Mouse (Mus musculus) hindbrain, embryonic 10.5 days (tissue): ENCODE results near the gene Hpcal1. TPM values are rescaled to one million over a fixed set of nuclear protein-coding genes. Genes with fewer than 3 reads are reported as not detected.

Experiments
- DNase-seq: peaks from one replicate; pipeline ENCODE4 v3.0.0-alpha.2; 2017; ENCODE audit warnings: low spot score
- H3K27ac ChIP-seq: fragments of 300-500 bp; sonication (generic); 2 replicates; pipeline ENCODE4 v1.5.1; 2016; ENCODE audit warnings: mild to moderate bottlenecking, moderate library complexity
- H3K27me3 ChIP-seq: fragments of 300-500 bp; sonication (generic); 2 replicates; pipeline ENCODE4 v1.6.1; 2016; ENCODE audit warnings: mild to moderate bottlenecking; ENCODE audit not compliant: poor library complexity, insufficient read depth, severe bottlenecking
- H3K36me3 ChIP-seq: fragments of 300-500 bp; sonication (generic); 2 replicates; pipeline ENCODE4 v1.6.1; 2016; ENCODE audit warnings: mild to moderate bottlenecking, moderate library complexity
- H3K4me1 ChIP-seq: fragments of 300-500 bp; sonication (generic); replicated peaks from 2 replicates; pipeline ENCODE4 v1.6.1; 2016; ENCODE audit warnings: mild to moderate bottlenecking
- H3K4me3 ChIP-seq: fragments of 300-500 bp; sonication (generic); 2 replicates; pipeline ENCODE4 v1.5.1; 2016; ENCODE audit warnings: mild to moderate bottlenecking, moderate library complexity
- H3K9me3 ChIP-seq: fragments of 300-500 bp; sonication (generic); 2 replicates; pipeline ENCODE4 v1.6.1; 2016; ENCODE audit warnings: mild to moderate bottlenecking, moderate library complexity
- WGBS: fragments of 180-500 bp; shearing (Covaris S2); methylation state at CpG from one replicate; pipeline ENCODE4 v1.1.7; 2016; 5-methylcytosine and 5-hydroxymethylcytosine counted together
- polyA plus RNA-seq: library from polyadenylated mRNA; unstranded; fragments of >200 nt; fragmentation: Nextera tagmentation; extraction: Ambion mirVana; gene quantifications from 2 replicates; pipeline ENCODE4 v1.2.1, GENCODE M21; 2016

Hpcal1 gene
- polyA plus RNA-seq, 1 experiment from 2014 or later: 39.9 TPM

- Histone ChIP-seq H3K4me3 (no peak overlapping the region), H3K27me3 (no peaks in the 10 kb centered on the region), H3K9me3 (no peaks in the 10 kb centered on the region), H3K36me3 (no peaks in the 10 kb centered on the region), H3K27ac (peak overlapping the region; percentile 74; the same call in 1 of the 2 replicates), H3K4me1 (peaks cover 49% of the 10 kb centered on the region)
- DNase-seq: no peak
- 75% methylated on average over 3 of the region's 3 CpGs for WGBS
These were observed 33.9 kb downstream of the Hpcal1 start for GRCm38 (mm10) chr12:17724412-17725090.

GRCm38 (mm10) chr12:17725592-17725991 is 34.9 kb downstream of the Hpcal1 start:
- Histone ChIP-seq H3K4me1 (peaks cover 49% of the 10 kb centered on the region), H3K9me3 (no peaks in the 10 kb centered on the region), H3K27ac (peak overlapping the region; percentile 74), H3K36me3 (no peaks in the 10 kb centered on the region), H3K27me3 (no peaks in the 10 kb centered on the region), H3K4me3 (no peak overlapping the region)
- WGBS: 67% methylated on average over 6 of the region's 6 CpGs
- no peak for DNase-seq

- no peak for DNase-seq
- H3K4me3 ChIP-seq: no peak overlapping the region
- 60% methylated on average over 10 of the region's 10 CpGs for WGBS
- H3K4me1 ChIP-seq: peaks cover 49% of the 10 kb centered on the region
- H3K36me3 ChIP-seq: no peaks in the 10 kb centered on the region
- H3K27me3 ChIP-seq: no peaks in the 10 kb centered on the region
- peak overlapping the region; percentile 74 for H3K27ac ChIP-seq
- no peaks in the 10 kb centered on the region for H3K9me3 ChIP-seq
These were observed 36.1 kb downstream of the Hpcal1 start for GRCm38 (mm10) chr12:17726576-17727320.

- WGBS: 78% methylated on average over 13 of the region's 13 CpGs
- Histone ChIP-seq H3K9me3 (no peaks in the 10 kb centered on the region), H3K27me3 (no peaks in the 10 kb centered on the region), H3K4me1 (peaks cover 59% of the 10 kb centered on the region), H3K36me3 (no peaks in the 10 kb centered on the region), H3K4me3 (no peak overlapping the region), H3K27ac (peak overlapping the region; percentile 64)
- DNase-seq: no peak
These were observed 37.2 kb downstream of the Hpcal1 start for GRCm38 (mm10) chr12:17727676-17728339.

GRCm38 (mm10) chr12:17729211-17729900 is 38.7 kb downstream of the Hpcal1 start:
- DNase-seq: no peak
- no peaks in the 10 kb centered on the region for H3K36me3 ChIP-seq
- no peak overlapping the region for H3K4me3 ChIP-seq
- no peaks in the 10 kb centered on the region for H3K27me3 ChIP-seq
- H3K9me3 ChIP-seq: no peaks in the 10 kb centered on the region
- H3K4me1 ChIP-seq: peaks cover 63% of the 10 kb centered on the region
- 95% methylated on average over 13 of the region's 13 CpGs for WGBS
- H3K27ac ChIP-seq: no peak overlapping the region

GRCm38 (mm10) chr12:17732006-17732405 is 41.4 kb downstream of the Hpcal1 start:
- no peaks in the 10 kb centered on the region for H3K27me3 ChIP-seq
- H3K4me1 ChIP-seq: peaks cover 43% of the 10 kb centered on the region
- WGBS: 82% methylated on average over 7 of the region's 7 CpGs
- H3K4me3 ChIP-seq: no peak overlapping the region
- no peaks in the 10 kb centered on the region for H3K9me3 ChIP-seq
- H3K36me3 ChIP-seq: no peaks in the 10 kb centered on the region
- DNase-seq: no peak
- H3K27ac ChIP-seq: peak overlapping the region; percentile 59

- H3K27ac ChIP-seq: peak overlapping the region; percentile 69; the same call in 1 of the 2 replicates
- DNase-seq: no peak
- WGBS: 89% methylated on average over 4 of the region's 4 CpGs
- H3K27me3 ChIP-seq: no peaks in the 10 kb centered on the region
- peaks cover 43% of the 10 kb centered on the region for H3K4me1 ChIP-seq
- no peaks in the 10 kb centered on the region for H3K9me3 ChIP-seq
- H3K4me3 ChIP-seq: no peak overlapping the region
- no peaks in the 10 kb centered on the region for H3K36me3 ChIP-seq
These were observed 41.9 kb downstream of the Hpcal1 start for GRCm38 (mm10) chr12:17732546-17732945.

GRCm38 (mm10) chr12:17733114-17733904 is 42.7 kb downstream of the Hpcal1 start:
- Histone ChIP-seq H3K9me3 (no peaks in the 10 kb centered on the region), H3K27me3 (no peaks in the 10 kb centered on the region), H3K4me1 (peaks cover 43% of the 10 kb centered on the region), H3K27ac (peak overlapping the region; percentile 69), H3K36me3 (no peaks in the 10 kb centered on the region), H3K4me3 (no peak overlapping the region)
- no peak for DNase-seq
- WGBS: 49% methylated on average over 6 of the region's 6 CpGs

- H3K4me1 ChIP-seq: peaks cover 51% of the 10 kb centered on the region
- 88% methylated on average over 6 of the region's 6 CpGs for WGBS
- no peak overlapping the region for H3K4me3 ChIP-seq
- no peaks in the 10 kb centered on the region for H3K36me3 ChIP-seq
- H3K27ac ChIP-seq: no peak overlapping the region
- H3K9me3 ChIP-seq: no peaks in the 10 kb centered on the region
- DNase-seq: no peak
- H3K27me3 ChIP-seq: no peaks in the 10 kb centered on the region
These were observed 45.7 kb downstream of the Hpcal1 start for GRCm38 (mm10) chr12:17736396-17736795.

GRCm38 (mm10) chr12:17736859-17737577 is 46.4 kb downstream of the Hpcal1 start:
- no peak for DNase-seq
- Histone ChIP-seq H3K27me3 (no peaks in the 10 kb centered on the region), H3K27ac (peak overlapping the region; percentile 53), H3K36me3 (no peaks in the 10 kb centered on the region), H3K4me1 (peaks cover 55% of the 10 kb centered on the region), H3K9me3 (no peaks in the 10 kb centered on the region), H3K4me3 (no peak overlapping the region)
- 75% methylated on average over 10 of the region's 10 CpGs for WGBS

GRCm38 (mm10) chr12:17737808-17738207 is 47.2 kb downstream of the Hpcal1 start:
- Histone ChIP-seq H3K27ac (0 out of 2 replicates have a peak overlapping the region, but pooled peaks have one; percentile 53), H3K9me3 (no peaks in the 10 kb centered on the region), H3K4me1 (peaks cover 55% of the 10 kb centered on the region), H3K4me3 (no peak overlapping the region), H3K36me3 (no peaks in the 10 kb centered on the region), H3K27me3 (no peaks in the 10 kb centered on the region)
- DNase-seq: no peak
- 88% methylated on average over 3 of the region's 3 CpGs for WGBS
